Mouse (Mus musculus) kidney, postnatal 25 days (tissue): ENCODE measurements around the gene Kcnc3.

Experiments used
- DNase-seq, 2 experiments: peaks; one replicate each; pipeline ENCODE4 v3.0.0; 2021; ENCODE audit warnings: mixed read lengths in 2 of 2

Kcnc3 gene

GRCm38 (mm10) chr7:44597666-44598065, 7.2 kb downstream of the Kcnc3 start:
- no peak for DNase-seq

GRCm38 (mm10) chr7:44598336-44598735, 7.9 kb downstream of the Kcnc3 start:
- DNase-seq, result no peak

DNA sequence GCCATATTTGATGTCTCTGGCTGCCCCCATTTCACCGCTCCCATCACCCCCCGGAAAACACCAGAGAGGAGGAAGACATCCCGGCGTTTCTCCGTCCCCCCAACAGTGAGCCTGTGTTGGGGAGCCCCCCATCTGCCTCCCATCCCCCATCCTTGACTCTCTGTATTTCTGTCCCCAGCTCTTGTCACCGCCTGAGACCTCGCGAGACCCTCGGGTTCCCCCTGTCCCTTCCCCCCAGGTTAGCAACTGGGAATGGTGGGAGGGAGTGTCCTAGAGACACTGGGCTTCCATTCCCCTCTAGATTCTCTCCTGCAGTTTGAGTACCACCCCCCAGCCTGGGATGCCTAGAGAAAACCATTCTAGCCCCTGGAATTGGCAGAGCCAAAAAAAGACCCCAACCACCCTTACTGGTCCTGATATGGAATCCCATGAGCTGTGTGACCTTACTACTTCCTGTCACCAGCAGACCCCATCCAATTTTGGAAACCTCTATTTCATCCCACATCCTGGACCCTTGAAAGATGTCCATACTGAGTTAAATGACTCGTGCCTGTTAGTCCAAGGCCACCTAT, 10.3 kb downstream of the Kcnc3 start:
- no peak for DNase-seq

GRCm38 (mm10) chr7:44601646-44602045, 11.2 kb downstream of the Kcnc3 start:
- no peak for DNase-seq

DNA sequence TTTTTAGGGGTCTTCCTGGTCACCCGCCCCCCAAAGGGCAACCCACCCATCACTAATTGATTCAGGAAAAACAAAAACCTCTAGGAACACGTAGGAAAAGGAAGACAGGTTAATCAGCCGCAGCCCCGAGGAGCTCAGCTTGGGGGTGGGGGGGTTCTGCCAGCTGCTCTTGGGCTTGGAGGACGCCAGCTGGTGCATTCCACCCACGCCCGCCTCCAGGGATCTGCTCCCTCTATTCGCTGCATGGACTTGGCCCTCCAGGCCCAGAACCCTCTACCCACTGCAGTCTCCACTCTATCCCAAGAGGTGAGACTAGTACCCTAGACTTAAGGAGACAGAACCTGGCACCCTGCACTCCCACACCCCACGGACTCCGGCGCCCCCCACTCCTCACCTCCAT, 12.0 kb downstream of the Kcnc3 start:
- no peak for DNase-seq

DNA sequence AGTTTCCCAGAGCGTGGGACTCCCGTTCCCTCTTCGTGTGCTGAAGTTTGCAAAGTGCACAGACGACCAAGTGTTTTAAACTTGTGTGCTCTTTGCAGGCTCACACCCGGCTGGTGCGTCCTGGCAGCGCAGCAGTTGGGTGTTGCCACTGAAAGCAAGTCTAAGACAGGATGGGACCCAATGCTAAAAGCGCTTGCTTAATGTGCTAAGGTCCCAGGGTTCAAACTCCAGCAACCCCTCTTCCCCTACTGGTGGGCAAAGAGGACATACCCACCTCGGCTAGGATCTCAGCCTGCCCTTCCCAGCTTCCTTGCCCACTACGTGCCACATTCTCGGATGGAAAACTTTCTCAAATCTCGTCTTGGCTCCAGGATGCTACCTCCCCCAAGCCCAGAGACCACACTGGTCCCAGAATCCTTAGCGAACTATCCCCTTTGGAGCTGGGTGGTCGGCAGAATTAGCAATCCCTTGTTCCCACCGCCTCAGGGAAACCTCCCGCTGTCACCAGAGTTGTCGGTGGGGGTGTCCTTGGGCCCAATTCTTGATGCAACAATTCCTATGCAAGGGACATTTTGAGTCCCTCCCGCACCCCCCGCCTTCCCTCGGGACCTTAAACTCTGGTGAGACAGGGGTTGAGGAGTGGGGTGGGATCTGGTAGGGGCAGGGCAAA, 12.9 kb downstream of the Kcnc3 start:
- no peak for DNase-seq

GRCm38 (mm10) chr7:44604139-44604606, 13.7 kb downstream of the Kcnc3 start:
- DNase-seq, result peak in 1 of 2 experiments; percentile 24

GRCm38 (mm10) chr7:44604619-44605018, 14.2 kb downstream of the Kcnc3 start:
- DNase-seq, result no peak

- DNase-seq, result no peak
Observed at GRCm38 (mm10) chr7:44605436-44605835, 15.0 kb downstream of the Kcnc3 start.

DNA sequence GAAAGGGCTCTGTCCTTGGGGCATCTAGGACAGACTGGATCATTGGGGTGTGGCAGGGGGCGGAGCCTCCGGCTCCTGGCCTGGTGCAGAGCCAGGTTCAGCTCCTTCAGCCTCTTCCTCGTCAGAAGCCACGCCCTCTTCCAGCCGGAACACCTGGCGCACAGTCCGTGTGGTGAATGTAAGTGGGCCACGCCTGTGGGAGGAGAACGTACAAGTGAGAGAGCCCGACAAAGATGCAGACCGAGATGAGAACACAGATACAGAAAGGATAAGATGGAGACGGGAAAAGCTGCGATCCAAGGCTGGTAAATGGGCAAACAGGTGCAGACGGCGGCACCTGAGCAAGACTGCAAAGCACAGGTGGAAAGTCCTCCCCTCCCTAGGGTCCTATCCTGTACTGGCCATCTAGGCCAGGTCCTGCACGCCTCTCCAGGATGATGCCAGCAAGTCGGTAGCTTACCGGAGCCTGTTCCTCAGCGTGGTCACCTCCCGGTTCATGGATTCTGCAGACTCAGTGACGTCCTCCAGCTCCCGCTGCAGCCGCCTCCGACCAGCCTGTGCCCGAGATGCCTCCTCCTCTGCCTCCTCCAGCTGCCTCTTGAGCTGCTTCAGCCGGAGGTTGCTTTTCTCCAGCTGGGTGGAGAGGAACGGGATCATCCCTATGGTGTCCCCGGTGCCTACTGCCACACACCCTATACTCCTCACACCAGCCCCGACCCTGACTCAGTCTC, 15.9 kb downstream of the Kcnc3 start:
- peak; percentile 40 to 62 for DNase-seq

DNA sequence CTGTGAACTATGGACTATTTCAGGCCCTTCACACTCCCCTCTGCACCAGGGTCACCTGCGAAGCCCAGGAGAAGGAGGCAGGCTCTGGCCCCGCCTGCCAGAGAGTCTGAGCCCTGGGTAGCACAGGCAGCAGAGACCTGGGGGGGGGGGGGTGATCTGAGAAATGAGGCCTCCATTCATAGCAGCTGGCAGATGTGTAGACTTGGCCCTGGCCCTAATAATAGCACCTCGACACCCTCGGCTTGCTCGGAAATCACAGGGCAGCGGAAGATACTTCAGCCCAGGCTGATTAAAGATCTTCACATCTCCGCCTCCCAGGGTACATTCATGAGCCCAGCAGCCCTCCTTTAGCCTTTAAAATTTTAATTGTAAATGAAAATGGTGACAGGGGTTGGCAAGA, 21.7 kb downstream of the Kcnc3 start:
- no peak for DNase-seq

- DNase-seq, result no peak
Observed at GRCm38 (mm10) chr7:44614041-44614688, 23.7 kb downstream of the Kcnc3 start.

DNA sequence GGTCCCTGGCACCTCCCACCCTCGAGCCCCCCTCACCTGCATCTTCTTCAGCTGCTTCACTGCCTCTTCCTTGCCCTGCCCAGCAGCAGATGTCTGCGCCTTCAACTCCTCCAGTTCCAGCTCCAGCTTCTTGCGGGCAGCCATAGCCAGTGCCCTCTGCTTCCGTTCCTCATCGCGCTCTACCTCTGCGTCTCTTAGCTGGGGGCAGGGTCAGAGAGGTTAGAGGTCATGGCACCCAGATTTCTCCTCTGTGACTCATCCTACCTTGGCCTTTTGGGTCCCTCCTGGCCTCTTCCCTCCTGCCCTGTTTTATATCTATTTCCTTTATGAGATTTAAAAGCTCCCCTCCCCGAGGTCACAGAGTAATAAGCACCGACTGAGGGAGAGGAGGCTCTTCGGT, 24.8 kb downstream of the Kcnc3 start:
- no peak for DNase-seq

GRCm38 (mm10) chr7:44615987-44616386, 25.5 kb downstream of the Kcnc3 start:
- no peak for DNase-seq

GRCm38 (mm10) chr7:44617059-44617458, 26.6 kb downstream of the Kcnc3 start:
- DNase-seq, result no peak

DNA sequence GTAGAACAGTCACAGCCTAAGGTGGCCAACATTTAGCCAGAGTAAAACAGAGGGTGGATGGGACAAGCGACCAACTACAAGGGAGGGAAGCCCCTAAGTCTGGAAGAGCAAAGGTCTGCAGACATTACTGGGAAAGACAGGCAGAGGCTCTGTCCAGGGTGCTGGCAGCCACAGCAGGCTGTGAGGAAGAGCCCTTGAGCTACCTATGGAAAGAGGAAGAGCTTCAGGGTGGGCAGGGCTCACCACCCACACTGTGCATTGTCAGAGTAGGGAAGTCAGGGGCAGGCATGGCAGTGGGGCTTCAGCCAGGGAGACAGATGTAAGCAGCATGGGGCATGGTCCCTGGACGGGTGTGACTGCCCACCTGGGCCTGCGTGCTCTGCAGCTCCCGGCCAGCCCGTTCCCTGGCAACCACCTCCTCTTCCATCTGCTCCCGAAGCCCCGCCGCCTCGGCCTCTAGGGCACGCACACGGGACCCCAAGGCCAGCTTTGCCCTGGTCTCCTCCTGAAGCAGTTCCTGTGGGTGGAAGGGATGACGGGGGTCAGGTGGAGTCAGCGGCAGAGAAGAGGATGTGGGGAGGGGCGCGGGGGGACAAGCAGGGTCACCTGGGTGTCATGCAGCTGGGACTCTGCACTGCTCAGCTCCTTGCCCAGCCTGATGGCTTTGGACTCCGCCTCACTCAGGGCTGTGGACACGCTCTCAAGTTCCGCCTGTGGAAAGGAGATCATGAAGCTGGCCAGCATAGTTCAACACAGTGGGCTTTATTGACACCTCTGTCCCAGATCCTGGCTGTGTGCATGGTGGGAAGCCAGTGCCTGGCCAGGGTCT, 33.5 kb downstream of the Kcnc3 start:
- no peak for DNase-seq

DNA sequence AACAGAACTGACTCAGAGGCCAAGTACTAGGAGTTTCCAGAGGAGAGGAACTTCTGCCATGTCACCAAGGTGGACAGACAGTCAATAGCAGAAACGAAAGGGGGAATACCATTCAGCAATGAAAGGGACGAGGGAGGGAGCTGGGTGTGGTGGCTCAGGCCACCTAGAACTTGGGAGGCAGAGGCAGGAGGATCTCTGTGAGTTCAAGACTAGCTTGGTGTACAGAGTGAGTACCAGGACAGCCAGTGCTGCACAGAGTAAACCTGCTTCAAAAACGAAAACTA, 34.0 kb downstream of the Kcnc3 start:
- DNase-seq, result no peak

DNA sequence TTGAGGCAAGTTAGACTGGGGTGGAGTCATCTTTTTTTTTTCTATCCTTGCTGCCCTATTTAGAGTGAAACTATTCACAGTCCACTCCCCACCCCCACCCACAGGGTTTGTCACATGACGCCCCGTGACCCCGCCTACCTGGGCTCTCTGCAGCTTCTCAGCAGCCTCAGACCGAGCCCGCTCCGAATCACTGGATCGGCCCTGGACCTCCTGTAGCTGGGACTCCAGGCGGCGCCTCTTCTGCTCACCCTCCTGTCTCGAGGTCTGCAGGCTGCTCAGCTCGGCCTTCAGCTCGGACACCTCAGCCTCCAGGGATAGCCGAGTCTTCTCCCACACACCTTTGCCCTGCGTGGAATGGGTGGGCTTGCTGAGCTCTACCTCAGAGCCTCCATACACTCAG, 34.4 kb downstream of the Kcnc3 start:
- no peak for DNase-seq

GRCm38 (mm10) chr7:44625241-44626067, 35.0 kb downstream of the Kcnc3 start:
- no peak for DNase-seq

DNA sequence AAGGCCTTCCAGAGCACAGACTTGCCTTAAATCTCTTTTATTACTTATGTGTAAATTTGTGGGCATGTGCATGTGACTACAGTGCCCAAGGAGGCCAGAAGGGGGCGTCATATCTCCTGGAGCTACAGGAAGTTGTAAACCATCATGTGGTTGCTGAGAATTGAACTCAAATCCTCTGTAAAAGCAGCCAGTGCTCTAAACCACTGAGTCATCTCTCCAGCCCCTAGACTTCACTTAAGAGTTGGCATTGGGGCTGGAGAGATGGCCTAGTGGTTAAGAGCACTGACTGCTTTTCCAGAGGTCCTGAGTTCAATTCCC, 35.6 kb downstream of the Kcnc3 start:
- no peak for DNase-seq

GRCm38 (mm10) chr7:44626966-44627365, 36.5 kb downstream of the Kcnc3 start:
- no peak for DNase-seq

GRCm38 (mm10) chr7:44628402-44629034, 38.1 kb downstream of the Kcnc3 start:
- no peak for DNase-seq
